Mouse (Mus musculus) myocyte (in vitro differentiated cells): Measurements from ENCODE around the gene Kat8. TPM values are rescaled to one million over a fixed set of nuclear protein-coding genes. Genes with fewer than 3 reads are reported as not detected.
A peak's percentile ranks its signal among the peaks of the same experiment; 100 is the strongest.
"Not testable (repeated sequence)": the region's sequence is repeated elsewhere in the genome, so short reads cannot be mapped to it uniquely, and the experiment has no call there.

Experiments used
- H3K27me3 ChIP-seq: one replicate; pipeline ENCODE4 v1.6.1; 2011; ENCODE audit not compliant: control insufficient read depth, insufficient read depth, insufficient read length
- H3K36me3 ChIP-seq: one replicate; pipeline ENCODE4 v1.6.1; 2011; ENCODE audit not compliant: control insufficient read depth, insufficient read depth
- H3K4me2 ChIP-seq: one replicate; pipeline ENCODE4 v1.6.1; 2011; ENCODE audit warnings: low read depth, control low read depth
- H3K4me3 ChIP-seq: one replicate; pipeline ENCODE4 v1.5.1; 2011; ENCODE audit warnings: mild to moderate bottlenecking, control low read depth, moderate library complexity
- H3K79me2 ChIP-seq: one replicate; pipeline ENCODE4 v1.6.1; 2011; ENCODE audit not compliant: control insufficient read depth, insufficient read depth
- H3ac ChIP-seq: one replicate; pipeline ENCODE4 v1.6.1; 2011; ENCODE audit not compliant: control insufficient read depth, insufficient read length
- CEBPB ChIP-seq: IDR thresholded peaks from 2 replicates; pipeline ENCODE4 v1.6.1; 2011; ENCODE audit warnings: mild to moderate bottlenecking, moderate library complexity; ENCODE audit not compliant: poor library complexity, insufficient read depth, severe bottlenecking
- E2F4 ChIP-seq: IDR thresholded peaks from one replicate; pipeline ENCODE4 v1.6.1; 2011; ENCODE audit warnings: mild to moderate bottlenecking, control low read depth, moderate library complexity; ENCODE audit not compliant: insufficient read depth
- MAX ChIP-seq: IDR thresholded peaks from one replicate; pipeline ENCODE4 v1.6.1; 2011; ENCODE audit warnings: low read depth, mild to moderate bottlenecking, control low read depth
- MYOD1 ChIP-seq, 3 experiments: IDR thresholded peaks; one replicate each; pipeline ENCODE4 v1.6.1; 2011; ENCODE audit warnings: control low read depth in 2 of 3, low read depth in 2 of 3, mild to moderate bottlenecking in 2 of 3, moderate library complexity in 1 of 3; ENCODE audit not compliant: insufficient read length in 2 of 3, control insufficient read depth in 1 of 3
- MYOG ChIP-seq, 3 experiments: IDR thresholded peaks; one replicate each; pipeline ENCODE4 v1.6.1; 2011; ENCODE audit warnings: control low read depth in 2 of 3, low read depth in 2 of 3, mild to moderate bottlenecking in 2 of 3; ENCODE audit not compliant: insufficient read length in 2 of 3, control insufficient read depth in 1 of 3, insufficient read depth in 1 of 3
- POLR2A ChIP-seq: IDR thresholded peaks from one replicate; pipeline ENCODE4 v1.6.1; 2011; ENCODE audit warnings: low read depth, mild to moderate bottlenecking, control low read depth, moderate library complexity; ENCODE audit not compliant: insufficient read length
- POLR2AphosphoS2 ChIP-seq: IDR thresholded peaks from one replicate; pipeline ENCODE4 v1.6.1; 2011; ENCODE audit warnings: low read depth, control low read depth; ENCODE audit not compliant: insufficient read length
- REST ChIP-seq: IDR thresholded peaks from one replicate; pipeline ENCODE4 v1.6.1; 2011; ENCODE audit warnings: mild to moderate bottlenecking, control low read depth, moderate library complexity; ENCODE audit not compliant: insufficient read depth, insufficient read length
- SRF ChIP-seq: IDR thresholded peaks from one replicate; pipeline ENCODE4 v1.6.1; 2011; ENCODE audit warnings: low read depth; ENCODE audit not compliant: control insufficient read depth, insufficient read length
- TCF12 ChIP-seq: IDR thresholded peaks from one replicate; pipeline ENCODE4 v1.6.1; 2011; ENCODE audit warnings: mild to moderate bottlenecking, control low read depth; ENCODE audit not compliant: poor library complexity, insufficient read depth, severe bottlenecking
- TCF3 ChIP-seq: IDR thresholded peaks from one replicate; pipeline ENCODE4 v1.6.1; 2011; ENCODE audit warnings: low read depth, control low read depth; ENCODE audit not compliant: insufficient read length
- USF1 ChIP-seq: IDR thresholded peaks from one replicate; pipeline ENCODE4 v1.6.1; 2011; ENCODE audit warnings: low read depth, mild to moderate bottlenecking, control low read depth, moderate library complexity
- polyA plus RNA-seq: library from polyadenylated mRNA; unstranded; fragments of >200 nt; fragmentation: generic; extraction: Trizol; gene quantifications from one replicate; pipeline ENCODE4 v1.2.1, GENCODE M21; 2012; ENCODE audit warnings: missing spikeins

Kat8 gene
- polyA plus RNA-seq, 1 experiment: 26.4 TPM

- Histone ChIP-seq H3K36me3 (no peaks in the 10 kb centered on the region), H3K4me3 (peak overlapping the region; percentile 27), H3ac (peak overlapping the region; percentile 53), H3K4me2 (peak overlapping the region; percentile 93), H3K79me2 (no peaks in the 10 kb centered on the region), H3K27me3 (no peaks in the 10 kb centered on the region)
- peak in 2 of 3 experiments; percentile 92 to 93 for TF ChIP-seq MYOD1 (IDR thresholded peaks at IDR 0.05; ENCODE audit: control insufficient read depth in 1 of 3, insufficient read length in 2 of 3, low read depth in 2 of 3)
- no peak for TF ChIP-seq TCF12
- TF ChIP-seq TCF3: peak; percentile 64
- TF ChIP-seq POLR2A: peak; percentile 62
- peak; percentile 63 to 93 (median 92) for TF ChIP-seq MYOG (IDR thresholded peaks at IDR 0.05; ENCODE audit: control insufficient read depth in 1 of 3, insufficient read depth in 1 of 3, insufficient read length in 2 of 3, low read depth in 2 of 3)
These were observed 22.9 kb downstream of the Kat8 start for GRCm38 (mm10) chr7:127935028-127935722.

- TF ChIP-seq TCF3 (no peak), CEBPB (no peak), POLR2AphosphoS2 (no peak), E2F4 (no peak), USF1 (no peak), MYOG (IDR thresholded peaks at IDR 0.05; ENCODE audit: control insufficient read depth in 1 of 3, insufficient read depth in 1 of 3, insufficient read length in 2 of 3, low read depth in 2 of 3) (no peak), REST (no peak)
- Histone ChIP-seq H3K79me2 (no peaks in the 10 kb centered on the region), H3K4me3 (peak overlapping the region; percentile 27), H3K27me3 (no peaks in the 10 kb centered on the region), H3K4me2 (peak overlapping the region; percentile 93), H3K36me3 (no peaks in the 10 kb centered on the region), H3ac (peak overlapping the region; percentile 53)
These were observed 23.4 kb downstream of the Kat8 start for GRCm38 (mm10) chr7:127935748-127936159.

GRCm38 (mm10) chr7:127936216-127936884 is 24.0 kb downstream of the Kat8 start:
- Histone ChIP-seq H3K79me2 (no peaks in the 10 kb centered on the region), H3K4me2 (peak overlapping the region; percentile 93), H3ac (peak overlapping the region; percentile 53), H3K36me3 (no peaks in the 10 kb centered on the region), H3K4me3 (peak overlapping the region; percentile 27), H3K27me3 (no peaks in the 10 kb centered on the region)
- no peak for TF ChIP-seq MAX
- no peak for TF ChIP-seq REST
- no peak for TF ChIP-seq MYOD1 (IDR thresholded peaks at IDR 0.05; ENCODE audit: control insufficient read depth in 1 of 3, insufficient read length in 2 of 3, low read depth in 2 of 3)
- no peak for TF ChIP-seq TCF12
- TF ChIP-seq POLR2AphosphoS2: no peak
- no peak for TF ChIP-seq MYOG (IDR thresholded peaks at IDR 0.05; ENCODE audit: control insufficient read depth in 1 of 3, insufficient read depth in 1 of 3, insufficient read length in 2 of 3, low read depth in 2 of 3)
- no peak for TF ChIP-seq CEBPB
- no peak for TF ChIP-seq USF1
- TF ChIP-seq POLR2A: no peak
- TF ChIP-seq E2F4: no peak
- no peak for TF ChIP-seq TCF3
- TF ChIP-seq SRF: no peak

GRCm38 (mm10) chr7:127942097-127942496 is 29.8 kb downstream of the Kat8 start:
- not testable (repeated sequence) for H3K4me3 ChIP-seq, H3K79me2 ChIP-seq, H3K4me2 ChIP-seq, H3K36me3 ChIP-seq, H3ac ChIP-seq
- peaks cover 24% of the 10 kb centered on the region for H3K27me3 ChIP-seq

- no peak for TF ChIP-seq REST
- TF ChIP-seq CEBPB: no peak
- TF ChIP-seq POLR2AphosphoS2: no peak
- no peak for TF ChIP-seq E2F4
- TF ChIP-seq TCF3: no peak
- TF ChIP-seq USF1: no peak
- no peaks in the 10 kb centered on the region for H3K79me2 ChIP-seq
These were observed 32.3 kb downstream of the Kat8 start for GRCm38 (mm10) chr7:127944614-127945013.

More at GRCm38 (mm10) chr7:127944614-127945013, 32.3 kb downstream of the Kat8 start:
- Histone ChIP-seq H3ac (no peak overlapping the region), H3K36me3 (no peaks in the 10 kb centered on the region), H3K27me3 (peaks cover 24% of the 10 kb centered on the region), H3K4me2 (no peak overlapping the region), H3K4me3 (no peak overlapping the region)
